Mouse (Mus musculus) leukemia stem cell, adult 10-12 weeks (primary cell): ENCODE results near the gene Cd207. TPM values are rescaled to one million over a fixed set of nuclear protein-coding genes. Genes with fewer than 3 reads are reported as not detected.

Source experiments
- polyA plus RNA-seq: library from polyadenylated mRNA; stranded (reverse); fragments of >175 nt; gene quantifications from 2 replicates; pipeline ENCODE4 v1.2.3, GENCODE M21; 2012; ENCODE audit warnings: low replicate concordance

Cd207 gene
- 0.15 and 0.23 TPM in 2 replicates for polyA plus RNA-seq

DNA sequence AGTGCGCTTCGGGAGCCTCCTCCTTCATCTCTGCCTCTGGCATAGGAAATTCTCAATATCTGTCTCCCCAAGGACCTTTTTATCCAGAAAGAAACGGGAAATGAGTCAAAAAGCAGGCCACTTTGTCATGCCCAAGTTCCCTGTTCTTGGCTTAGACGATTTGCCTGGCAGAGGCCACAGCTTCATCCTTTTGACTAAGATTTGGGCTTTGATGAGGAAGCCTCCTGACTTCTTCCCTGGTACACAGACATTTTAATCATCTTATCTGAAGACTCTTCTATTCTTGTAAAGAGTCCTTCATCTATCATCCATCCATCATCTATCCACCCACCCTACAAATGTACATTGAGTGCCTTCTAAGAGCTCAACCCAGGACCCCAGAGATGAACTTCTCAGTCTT, at the start of gene Cd207:
Gene Cd207, minus strand, starts transcription at position 101 of the 400 bp plus-strand sequence.

GRCm38 (mm10) chr6:83711067-83711675, 33.5 kb upstream of the Cd207 start, which contains the start of gene Vax2:
Gene Vax2, plus strand, starts transcription at chr6:83711264.

DNA sequence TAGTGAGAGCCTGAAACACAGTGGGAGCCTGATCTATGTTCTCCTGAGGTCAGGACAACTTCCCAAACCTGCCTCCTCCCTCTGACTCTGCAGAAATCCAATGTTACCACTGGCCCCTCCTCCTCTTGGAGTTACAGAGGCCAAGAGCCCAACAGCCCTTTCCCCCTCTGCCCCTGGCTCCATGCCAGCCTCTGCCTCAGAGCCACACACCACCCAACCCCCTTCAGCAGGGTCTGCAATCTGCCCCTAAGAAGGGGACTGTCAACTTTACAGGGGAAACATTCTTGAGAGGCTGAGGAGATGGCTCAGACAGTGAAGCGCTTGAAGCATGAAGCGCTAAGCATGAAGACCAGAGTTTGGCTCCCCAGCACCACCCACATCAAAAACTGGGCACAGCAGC, 21.6 kb downstream of the Cd207 start, which contains the start of gene Clec4f:
Gene Clec4f, minus strand, starts transcription at position 101 of the 400 bp plus-strand sequence.

Other genes with a start within 250 kb of the Cd207 start
- 22.8 and 89.4 TPM in 2 replicates for gene Tet3, start 218.8 kb downstream of the Cd207 start, polyA plus RNA-seq
- 6.0 and 15.2 TPM in 2 replicates for gene Dguok, start 170.9 kb downstream of the Cd207 start, polyA plus RNA-seq
- gene Actg2, start 141.6 kb downstream of the Cd207 start, polyA plus RNA-seq = not detected in 2 replicates
- gene Stambp, start 105.1 kb downstream of the Cd207 start, polyA plus RNA-seq = 0.55 and 2.0 TPM in 2 replicates
- gene Clec4f, start 21.7 kb downstream of the Cd207 start, polyA plus RNA-seq = not detected in 2 replicates
- 0.19 and 0.24 TPM in 2 replicates for gene Vax2, start 33.4 kb upstream of the Cd207 start, polyA plus RNA-seq
- not detected in 2 replicates for gene Atp6v1b1, start 65.1 kb upstream of the Cd207 start, polyA plus RNA-seq
- gene Ankrd53, start 84.8 kb upstream of the Cd207 start, polyA plus RNA-seq = not detected in 2 replicates
- 44.1 and 49.6 TPM in 2 replicates for gene Tex261, start 98.0 kb upstream of the Cd207 start, polyA plus RNA-seq
- 2.7 and 2.9 TPM in 2 replicates for gene Nagk, start 117.1 kb upstream of the Cd207 start, polyA plus RNA-seq
- 5.0 and 6.2 TPM in 2 replicates for gene Paip2b, start 153.9 kb upstream of the Cd207 start, polyA plus RNA-seq
- gene Zfp638, start 189.3 kb upstream of the Cd207 start, polyA plus RNA-seq = 5.2 and 6.7 TPM in 2 replicates